Mouse (Mus musculus): ENCODE data around the gene Iltifb.
"Not testable (repeated sequence)": the region's sequence is repeated elsewhere in the genome, so short reads cannot be mapped to it uniquely, and the experiment has no call there.

Gene Iltifb

DNA sequence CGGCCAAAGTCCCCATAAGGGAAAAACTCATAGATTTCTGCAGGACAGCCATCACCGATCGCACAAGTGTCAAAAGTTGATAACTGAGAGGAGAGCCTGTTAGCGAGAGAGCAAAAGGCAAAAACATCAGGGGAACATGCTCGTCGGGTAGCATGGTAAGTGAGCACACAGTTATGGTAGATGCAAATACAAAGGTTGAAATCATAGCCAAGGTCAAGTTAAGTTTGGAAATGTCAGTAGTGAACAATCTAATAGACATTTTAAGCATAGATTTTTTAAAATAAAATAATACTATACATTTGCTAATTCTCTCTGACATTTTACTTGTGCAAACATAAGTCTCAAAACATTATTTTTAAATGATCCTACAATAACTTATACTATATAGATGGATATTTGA, at the start of gene Iltifb:
Gene Iltifb (minus strand): TSS at position 101 of the 400 bp plus-strand sequence.
- no peak for DNase-seq

DNA sequence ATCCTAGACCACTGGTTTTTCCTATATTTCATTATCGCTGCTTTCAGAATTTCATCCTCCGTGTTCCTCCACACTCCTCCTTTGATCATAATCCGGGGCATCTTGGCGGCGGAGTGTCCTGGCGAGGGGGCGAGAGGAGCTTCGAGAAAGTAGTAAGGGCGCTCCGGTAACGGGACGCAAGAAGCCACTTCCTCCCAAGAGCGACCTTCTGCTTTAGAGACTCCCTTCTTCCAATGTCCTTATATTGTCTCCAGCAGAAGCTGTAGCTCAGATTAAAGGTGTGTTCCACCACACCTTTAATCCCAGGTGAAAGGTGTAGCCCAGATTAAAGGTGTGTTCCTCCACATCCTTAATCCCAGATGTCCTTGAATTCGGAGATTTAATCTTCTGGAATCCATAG, 48.3 kb upstream of the Iltifb start, which contains the start of gene Gm9046:
Gene Gm9046 (minus strand): TSS at position 101 of the 400 bp plus-strand sequence.
- DNase-seq = not testable (repeated sequence)

DNA sequence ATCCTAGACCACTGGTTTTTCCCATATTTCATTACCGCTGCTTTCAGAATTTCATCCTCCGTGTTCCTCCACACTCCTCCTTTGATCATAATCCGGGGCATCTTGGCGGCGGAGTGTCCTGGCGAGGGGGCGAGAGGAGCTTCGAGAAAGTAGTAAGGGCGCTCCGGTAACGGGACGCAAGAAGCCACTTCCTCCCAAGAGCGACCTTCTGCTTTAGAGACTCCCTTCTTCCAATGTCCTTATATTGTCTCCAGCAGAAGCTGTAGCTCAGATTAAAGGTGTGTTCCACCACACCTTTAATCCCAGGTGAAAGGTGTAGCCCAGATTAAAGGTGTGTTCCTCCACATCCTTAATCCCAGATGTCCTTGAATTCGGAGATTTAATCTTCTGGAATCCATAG, 42.9 kb upstream of the Iltifb start, which contains the start of gene Gm9045:
Gene Gm9045 (minus strand): TSS at position 101 of the 400 bp plus-strand sequence.
- not testable (repeated sequence) for DNase-seq

- DNase-seq = not testable (repeated sequence)
Observed at GRCm38 (mm10) chr10:118332308-118332707, 37.5 kb upstream of the Iltifb start, which contains the start of gene Gm9044. TSS of gene Gm9044 (minus strand) at chr10:118332408.

DNA sequence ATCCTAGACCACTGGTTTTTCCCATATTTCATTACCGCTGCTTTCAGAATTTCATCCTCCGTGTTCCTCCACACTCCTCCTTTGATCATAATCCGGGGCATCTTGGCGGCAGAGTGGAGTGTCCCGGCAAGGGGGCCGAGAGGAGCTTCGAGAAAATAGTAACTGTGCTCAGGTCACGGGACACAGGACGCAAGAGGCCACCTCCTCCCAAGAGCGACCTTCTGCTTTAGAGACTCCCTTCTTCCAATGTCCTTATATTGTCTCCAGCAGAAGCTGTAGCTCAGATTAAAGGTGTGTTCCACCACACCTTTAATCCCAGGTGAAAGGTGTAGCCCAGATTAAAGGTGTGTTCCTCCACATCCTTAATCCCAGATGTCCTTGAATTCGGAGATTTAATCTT, 32.0 kb upstream of the Iltifb start, which contains the start of gene Gm9040:
Gene Gm9040 (minus strand): TSS at position 101 of the 400 bp plus-strand sequence.
- not testable (repeated sequence) for DNase-seq

DNA sequence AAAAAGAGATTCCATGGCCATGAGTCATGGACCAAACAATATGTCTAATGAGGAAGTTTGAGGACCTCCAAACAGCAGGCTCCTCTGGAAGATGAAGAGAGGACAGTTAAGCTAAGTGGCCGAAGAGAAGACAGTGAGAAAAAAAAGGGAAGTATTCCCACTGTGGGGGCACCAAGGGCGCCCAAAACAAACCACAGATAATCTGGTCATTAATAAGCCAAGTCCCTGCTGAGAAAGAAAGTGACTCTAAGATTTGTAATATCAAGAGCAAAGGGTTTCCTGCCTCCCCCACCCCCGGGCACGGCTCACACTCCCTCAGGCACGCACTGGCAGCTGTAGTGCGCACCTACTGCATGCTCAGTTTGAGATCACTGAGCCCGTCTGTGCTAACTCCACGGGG, 24.2 kb upstream of the Iltifb start:
- DNase-seq = no peak

DNA sequence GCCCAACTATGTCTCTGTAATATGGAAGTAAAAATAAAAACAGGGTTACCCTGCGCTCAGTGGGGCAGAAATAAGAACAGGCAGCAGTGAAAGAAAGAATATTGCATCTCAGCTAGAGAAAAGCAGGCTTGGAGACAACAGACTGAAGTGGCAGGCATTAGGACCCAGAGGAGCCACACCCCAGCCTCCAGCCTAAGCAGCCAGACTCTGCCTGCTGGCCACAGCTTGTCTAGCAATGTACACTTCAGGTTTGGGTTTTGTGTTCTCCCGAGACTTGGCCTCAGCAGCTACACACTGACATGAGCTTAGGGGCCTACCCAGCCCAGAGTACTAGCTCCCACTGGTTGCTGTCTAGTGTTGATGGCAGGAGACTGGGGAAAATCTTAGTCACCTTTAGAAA, 7.3 kb upstream of the Iltifb start:
- not testable (repeated sequence) for DNase-seq

GRCm38 (mm10) chr10:118283016-118283415, 11.8 kb downstream of the Iltifb start:
- not testable (repeated sequence) for DNase-seq

GRCm38 (mm10) chr10:118282565-118282964, 12.3 kb downstream of the Iltifb start:
- not testable (repeated sequence) for DNase-seq

DNA sequence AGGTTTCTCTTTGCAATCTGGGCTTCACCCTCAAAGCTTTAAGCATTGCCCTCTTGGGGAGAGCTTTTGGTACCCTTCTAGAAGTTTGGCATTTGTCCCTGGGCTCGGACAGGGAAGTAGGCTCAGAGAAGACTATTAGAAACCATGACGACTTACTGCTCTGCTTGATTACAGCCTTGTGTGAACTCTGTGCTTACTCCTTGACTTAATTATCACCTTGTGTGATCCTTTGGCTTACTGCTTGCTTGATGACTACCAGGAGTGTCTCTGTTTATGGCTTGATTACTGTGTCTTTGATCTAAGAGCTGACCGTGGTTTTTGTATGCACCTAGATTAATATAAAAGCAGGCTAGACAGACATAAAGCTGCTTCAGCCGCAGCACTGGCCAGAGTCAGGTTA, 16.8 kb downstream of the Iltifb start:
- not testable (repeated sequence) for DNase-seq

GRCm38 (mm10) chr10:118271416-118271815, 23.4 kb downstream of the Iltifb start:
- DNase-seq = not testable (repeated sequence)

GRCm38 (mm10) chr10:118268812-118269211, 26.0 kb downstream of the Iltifb start:
- DNase-seq = not testable (repeated sequence)

DNA sequence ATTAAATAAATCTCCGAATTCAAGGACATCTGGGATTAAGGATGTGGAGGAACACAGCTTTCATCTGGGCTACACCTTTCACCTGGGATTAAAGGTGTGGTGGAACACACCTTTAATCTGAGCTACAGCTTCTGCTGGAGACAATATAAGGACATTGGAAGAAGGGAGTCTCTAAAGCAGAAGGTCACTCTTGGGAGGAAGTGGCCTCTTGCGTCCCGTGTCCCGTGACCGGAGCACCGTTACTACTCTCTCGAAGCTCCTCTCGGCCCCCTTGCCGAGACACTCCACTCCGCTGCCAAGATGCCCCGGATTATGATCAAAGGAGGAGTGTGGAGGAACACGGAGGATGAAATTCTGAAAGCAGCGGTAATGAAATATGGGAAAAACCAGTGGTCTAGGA, 36.5 kb downstream of the Iltifb start, which contains the start of gene Gm32802:
Gene Gm32802 (plus strand): TSS at position 301 of the 400 bp plus-strand sequence.
- DNase-seq = not testable (repeated sequence)

DNA sequence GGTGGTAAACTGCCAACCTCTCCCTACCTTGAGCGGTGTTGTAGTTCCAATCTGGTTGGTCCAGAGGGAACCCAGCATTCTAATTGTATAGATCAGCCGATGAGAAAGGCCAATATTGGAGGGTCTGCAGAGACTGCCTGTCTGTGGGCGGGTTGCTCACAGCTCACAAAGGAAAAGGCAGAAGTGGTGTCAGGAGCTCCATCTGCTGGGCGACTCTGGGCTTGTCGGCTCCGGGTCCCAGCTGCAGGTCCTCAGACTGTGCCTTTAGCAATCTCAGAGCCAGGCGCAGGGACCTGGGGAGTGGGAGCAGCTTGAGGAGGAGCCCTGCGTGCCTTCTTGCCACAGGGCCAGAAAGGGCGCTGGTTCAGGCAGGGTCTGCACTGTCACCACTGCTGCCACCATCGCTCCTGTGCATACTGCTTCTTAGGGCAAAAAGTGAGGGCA, 44.0 kb downstream of the Iltifb start:
- peak; percentile 6 for DNase-seq

GRCm38 (mm10) chr10:118249006-118249595, 45.7 kb downstream of the Iltifb start:
- DNase-seq = peak; percentile 28

DNA sequence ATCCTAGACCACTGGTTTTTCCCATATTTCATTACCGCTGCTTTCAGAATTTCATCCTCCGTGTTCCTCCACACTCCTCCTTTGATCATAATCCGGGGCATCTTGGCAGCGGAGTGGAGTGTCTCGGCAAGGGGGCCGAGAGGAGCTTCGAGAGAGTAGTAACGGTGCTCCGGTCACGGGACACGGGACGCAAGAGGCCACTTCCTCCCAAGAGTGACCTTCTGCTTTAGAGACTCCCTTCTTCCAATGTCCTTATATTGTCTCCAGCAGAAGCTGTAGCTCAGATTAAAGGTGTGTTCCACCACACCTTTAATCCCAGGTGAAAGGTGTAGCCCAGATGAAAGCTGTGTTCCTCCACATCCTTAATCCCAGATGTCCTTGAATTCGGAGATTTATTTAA, 54.2 kb downstream of the Iltifb start, which contains the start of gene Gm32717:
Gene Gm32717 (minus strand): TSS at position 101 of the 400 bp plus-strand sequence.
- DNase-seq = not testable (repeated sequence)
